Mouse (Mus musculus): ENCODE results near the gene Olfr155.

DNA sequence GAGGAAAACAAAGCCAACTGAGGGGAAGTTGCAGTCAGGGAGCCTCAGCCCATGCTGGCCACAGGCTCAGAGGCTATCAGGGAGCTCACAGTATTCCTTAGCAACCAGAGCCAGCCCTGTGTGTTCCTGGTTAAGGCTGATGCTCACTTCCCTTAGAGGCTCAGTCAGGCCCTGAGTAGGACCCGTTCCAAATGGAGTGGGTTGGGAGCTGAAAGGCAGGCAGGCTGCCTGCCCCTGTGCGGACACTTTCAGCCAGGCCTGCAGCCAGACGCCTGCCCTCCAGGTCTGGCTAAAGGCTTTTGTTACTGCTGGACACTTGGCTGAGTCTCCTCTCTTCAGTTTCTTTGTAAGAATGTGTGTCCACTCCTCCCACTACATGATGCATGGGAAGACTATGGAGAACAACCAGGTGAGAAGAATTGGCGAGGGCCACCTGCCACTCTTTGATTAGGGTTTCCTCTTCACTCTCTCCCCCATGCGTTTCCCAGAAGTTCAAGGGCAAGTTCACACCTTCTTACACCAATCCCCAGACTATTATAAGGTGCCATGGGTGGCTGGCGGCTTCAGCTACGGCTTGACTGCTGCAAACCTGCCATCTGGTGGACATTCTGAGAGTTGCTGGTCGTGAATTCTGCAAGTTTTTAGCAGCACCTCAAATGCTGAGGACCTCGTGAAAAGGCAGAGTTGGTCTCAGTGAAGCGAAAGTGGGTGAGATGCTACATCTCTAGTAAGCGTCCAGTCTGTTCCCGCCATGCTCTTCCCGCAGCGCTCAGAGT lies 9.6 kb downstream of the Olfr155 start:
- TF ChIP-seq GATA1 (IDR thresholded peaks at IDR 0.05; ENCODE audit: low read length) (no peak), TAL1 (IDR thresholded peaks at IDR 0.05; ENCODE audit: low read length) (no peak)

All from erythroblast, embryonic 14.5 days (primary cell).